Mouse (Mus musculus): ENCODE data around the gene Pam. TPM values are rescaled to one million over a fixed set of nuclear protein-coding genes. Genes with fewer than 3 reads are reported as not detected.

The Pam gene
- total RNA-seq (2012; rRNA removed) = not detected in 2 replicates
- not detected for polyA plus RNA-seq (2012; ENCODE audit: insufficient read depth in 1 of 2, insufficient read length in 2 of 2, low read depth in 1 of 2, low replicate concordance in 2 of 2, missing spikeins in 1 of 2)

DNA sequence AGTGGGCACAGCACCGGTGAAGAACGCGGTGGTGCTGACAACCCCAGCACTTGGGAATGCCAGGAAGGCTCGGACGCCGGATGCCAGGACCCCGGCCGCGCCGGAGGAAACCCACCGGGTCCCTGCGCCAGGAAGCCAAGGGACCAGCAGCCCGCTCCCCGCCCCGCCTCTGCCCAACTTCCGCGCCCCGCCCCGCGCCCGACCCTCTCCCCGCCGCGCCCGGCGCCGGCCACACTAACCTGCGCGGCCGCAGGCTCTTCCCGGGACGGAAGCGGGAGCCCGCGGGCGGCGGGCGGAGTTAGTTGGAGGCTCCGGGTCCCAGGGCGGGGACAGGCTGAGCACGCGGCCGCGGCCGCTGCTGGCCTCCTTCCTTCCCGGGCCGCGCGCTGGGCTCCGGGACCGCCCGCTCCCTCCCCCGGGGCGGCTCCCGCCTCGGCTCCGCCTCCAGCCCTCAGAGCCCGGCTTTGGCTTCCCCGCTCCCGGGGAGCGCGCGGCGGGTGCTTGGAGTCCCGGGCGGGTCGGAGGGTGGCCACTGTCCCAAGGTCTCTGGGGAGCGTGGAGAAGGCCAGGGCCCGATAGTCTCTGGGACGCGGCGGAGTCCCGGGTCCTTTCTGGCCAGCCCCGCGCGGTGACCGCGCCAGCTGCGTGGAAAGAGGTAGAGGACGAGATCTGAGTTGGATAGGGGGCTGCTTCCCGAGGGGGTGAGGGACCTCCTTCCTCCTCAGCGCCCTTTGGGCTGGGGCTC is at the start of gene Pam:
TSS of gene Pam (minus strand) at position 401 of the 745 bp plus-strand sequence.
- Histone ChIP-seq H3K36me3 (ENCODE audit: control insufficient read depth in 1 of 2, insufficient read depth in 2 of 2, low read length in 2 of 2) (no peaks in the 10 kb centered on the region), H3K9ac (ENCODE audit: control insufficient read depth, low read depth, low read length, poor library complexity, severe bottlenecking) (no peak within 1 kb of the TSS), H3K79me2 (ENCODE audit: control insufficient read depth, insufficient read depth, low read length, poor library complexity) (no peaks in the 10 kb centered on the region), H3K4me1 (ENCODE audit: control insufficient read depth in 1 of 2, insufficient read depth in 2 of 2, low read length in 2 of 2) (no peaks in the 10 kb centered on the region), H3K27ac (ENCODE audit: control insufficient read depth, low read depth, low read length) (no peak within 1 kb of the TSS), H3K9me3 (replicated peaks; ENCODE audit: insufficient read depth, low read length) (no peaks in the 10 kb centered on the region), H3K27me3 (ENCODE audit: control insufficient read depth in 1 of 2, insufficient read depth in 2 of 2, low read length in 2 of 2) (no peaks in the 10 kb centered on the region), H3K4me3 (ENCODE audit: control insufficient read depth in 1 of 2, insufficient read depth in 1 of 2, low read depth in 2 of 2, low read length in 2 of 2) (no peak within 1 kb of the TSS)
- DNase-seq (ENCODE audit: low read depth, low spot score) = no peak
- TF ChIP-seq ZMIZ1 (IDR thresholded peaks at IDR 0.05; ENCODE audit: low read depth, low read length) (no peak), UBTF (IDR thresholded peaks at IDR 0.05; ENCODE audit: borderline replicate concordance, insufficient read depth, low read depth, low read length) (no peak), POLR2A (IDR thresholded peaks at IDR 0.05; ENCODE audit: control insufficient read depth in 1 of 2, insufficient read depth in 1 of 2, low read depth in 1 of 2, low read length in 2 of 2, poor library complexity in 1 of 2) (no peak), ZC3H11A (IDR thresholded peaks at IDR 0.05; ENCODE audit: low read depth, low read length) (no peak)

DNA sequence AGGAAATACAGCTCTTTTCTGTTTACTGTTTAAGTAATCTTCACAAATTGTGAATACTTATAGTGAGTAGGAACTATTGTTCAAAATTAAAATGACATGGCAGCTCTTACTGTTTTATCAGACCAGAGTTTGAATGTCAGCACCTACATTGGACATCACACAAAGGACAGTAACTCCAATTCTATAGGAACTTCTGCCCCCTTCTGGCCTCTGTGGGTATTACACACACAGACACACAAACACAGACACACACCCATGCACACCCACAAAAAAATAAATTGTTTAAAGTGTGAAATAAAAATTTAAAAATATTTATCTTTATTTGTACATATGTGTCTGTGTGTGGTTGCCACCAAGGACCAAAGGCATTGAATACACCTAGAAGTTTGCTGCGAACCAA is 49.4 kb upstream of the Pam start:
- no peaks in the 10 kb centered on the region for H3K79me2 ChIP-seq (ENCODE audit: control insufficient read depth, insufficient read depth, low read length, poor library complexity)
- peak; percentile 9 for DNase-seq (ENCODE audit: low read depth, low spot score)
- H3K27ac ChIP-seq (ENCODE audit: control insufficient read depth, low read depth, low read length) = no peak overlapping the region

More for the DNA sequence above, 49.4 kb upstream of the Pam start:
- H3K27me3 ChIP-seq (ENCODE audit: control insufficient read depth in 1 of 2, insufficient read depth in 2 of 2, low read length in 2 of 2) = no peaks in the 10 kb centered on the region
- no peak overlapping the region for H3K9ac ChIP-seq (ENCODE audit: control insufficient read depth, low read depth, low read length, poor library complexity, severe bottlenecking)
- TF ChIP-seq ZKSCAN1 (IDR thresholded peaks at IDR 0.05; ENCODE audit: low read depth, low read length) = no peak
- TF ChIP-seq TAL1 (IDR thresholded peaks at IDR 0.05; ENCODE audit: low read length) = no peak
- TF ChIP-seq ZMIZ1 (IDR thresholded peaks at IDR 0.05; ENCODE audit: low read depth, low read length) = no peak
- no peak for TF ChIP-seq USF1 (IDR thresholded peaks at IDR 0.05; ENCODE audit: low read depth, low read length)
- no peak for TF ChIP-seq NRF1 (IDR thresholded peaks at IDR 0.05; ENCODE audit: insufficient read depth, low read depth, low read length, poor library complexity, severe bottlenecking)
- TF ChIP-seq KAT2A (conservative IDR thresholded peaks at IDR 0.05; ENCODE audit: low read depth, low read length) = no peak
- no peak for TF ChIP-seq ETS1 (IDR thresholded peaks at IDR 0.05; ENCODE audit: low read depth, low read length)
- TF ChIP-seq TBP (IDR thresholded peaks at IDR 0.05; ENCODE audit: low read depth, low read length) = no peak
- TF ChIP-seq GATA1 (IDR thresholded peaks at IDR 0.05; ENCODE audit: low read depth, low read length) = no peak
- TF ChIP-seq CHD2 (IDR thresholded peaks at IDR 0.05; ENCODE audit: low read length) = no peak
- no peak for TF ChIP-seq RCOR1 (IDR thresholded peaks at IDR 0.05; ENCODE audit: low read depth, low read length)
- no peak for TF ChIP-seq ZC3H11A (IDR thresholded peaks at IDR 0.05; ENCODE audit: low read depth, low read length)
- TF ChIP-seq USF2 (IDR thresholded peaks at IDR 0.05; ENCODE audit: borderline replicate concordance in 1 of 2, insufficient read depth in 1 of 2, low read depth in 1 of 2, low read length in 2 of 2) = no peak
- no peak for TF ChIP-seq HCFC1 (IDR thresholded peaks at IDR 0.05; ENCODE audit: low read depth, low read length)
- peak in 2 of 3 experiments; percentile 19 to 35; a peak in 3 of 6 replicates for TF ChIP-seq CTCF (IDR thresholded peaks at IDR 0.05 in 2 of 3, conservative IDR thresholded peaks at IDR 0.05 in 1 of 3; ENCODE audit: control insufficient read depth in 1 of 3, insufficient read depth in 1 of 3, low read depth in 2 of 3, low read length in 3 of 3, poor library complexity in 1 of 3, severe bottlenecking in 1 of 3)
- TF ChIP-seq MAZ (IDR thresholded peaks at IDR 0.05; ENCODE audit: low read depth, low read length) = no peak
- no peak for TF ChIP-seq MYB (IDR thresholded peaks at IDR 0.05; ENCODE audit: low read depth, low read length)
- TF ChIP-seq RAD21 (IDR thresholded peaks at IDR 0.05; ENCODE audit: low read depth, low read length) = peak; percentile 13
- no peak for TF ChIP-seq MAFK (IDR thresholded peaks at IDR 0.05; ENCODE audit: borderline replicate concordance, low read depth, low read length)
- no peak for TF ChIP-seq MEF2A (IDR thresholded peaks at IDR 0.05; ENCODE audit: extremely low read depth, insufficient replicate concordance, low read depth, low read length, poor library complexity, severe bottlenecking)
- TF ChIP-seq SMC3 (IDR thresholded peaks at IDR 0.05; ENCODE audit: low read depth, low read length) = peak; percentile 12; the same call in 1 of the 2 replicates
- no peak for TF ChIP-seq POLR2AphosphoS2 (IDR thresholded peaks at IDR 0.05; ENCODE audit: low read length)
- TF ChIP-seq SIN3A (IDR thresholded peaks at IDR 0.05; ENCODE audit: low read length) = no peak
- TF ChIP-seq GABPA (IDR thresholded peaks at IDR 0.05; ENCODE audit: low read depth, low read length) = no peak
- no peak for TF ChIP-seq TCF12 (IDR thresholded peaks at IDR 0.05; ENCODE audit: low read depth, low read length)
- H3K9me3 ChIP-seq (replicated peaks; ENCODE audit: insufficient read depth, low read length) = no peaks in the 10 kb centered on the region
- H3K36me3 ChIP-seq (ENCODE audit: control insufficient read depth in 1 of 2, insufficient read depth in 2 of 2, low read length in 2 of 2) = no peaks in the 10 kb centered on the region
- H3K4me1 ChIP-seq (ENCODE audit: control insufficient read depth in 1 of 2, insufficient read depth in 2 of 2, low read length in 2 of 2) = no peaks in the 10 kb centered on the region
- H3K4me3 ChIP-seq (ENCODE audit: control insufficient read depth in 1 of 2, insufficient read depth in 1 of 2, low read depth in 2 of 2, low read length in 2 of 2) = no peak overlapping the region
